9 mouse cellular contexts compared by ENCODE assay signal in genomic region chr8:106510365-106510975, GRCm38 (mm10). TPM values are rescaled to one million over a fixed set of nuclear protein-coding genes. Genes with fewer than 3 reads are reported as not detected.
DNase-seq lines count a peak whose midpoint lies in the region; ATAC-seq and TF ChIP-seq lines count a peak whose summit lies in the region.
"Had no signal": no experiment of that assay in that cellular context is flagged by ENCODE, and none has a peak within 500 bp of the region (broad histone marks: within the 10 kb centered on the region; RNA-seq: fewer than 3 reads in every experiment).

TSS of gene Cdh3 (plus strand) at chr8:106510891.

- H3K4me2 ChIP-seq in intestine, embryonic 15.5 days (replicated peaks) = peak within 1 kb of the TSS; percentile 90
- peak within 1 kb of the TSS; percentile 38 for H3K4me2 ChIP-seq in liver, embryonic 14.5 days (ENCODE audit: low read depth)
- H3K4me2 ChIP-seq in neural tube, embryonic 14.5 days (ENCODE audit: low read depth, low read length) = peak within 1 kb of the TSS; percentile 46

- H3K27ac ChIP-seq in forebrain, embryonic 10.5 days = peak within 1 kb of the TSS; percentile 82
- peak within 1 kb of the TSS; percentile 82 for H3K27ac ChIP-seq in intestine, embryonic 15.5 days
- no peak within 1 kb of the TSS for H3K27ac ChIP-seq in liver, embryonic 14.5 days
- H3K27ac ChIP-seq in neural tube, embryonic 14.5 days (ENCODE audit: low read depth, low read length) = no peak within 1 kb of the TSS
- H3K27ac ChIP-seq: macrophage had no signal

- no peak for TF ChIP-seq EP300 in liver, embryonic 14.5 days (IDR thresholded peaks at IDR 0.05; ENCODE audit: low read depth)

- H3K9me3 ChIP-seq in forebrain, embryonic 10.5 days = no peaks in the 10 kb centered on the region
- no peaks in the 10 kb centered on the region for H3K9me3 ChIP-seq in intestine, embryonic 15.5 days
- H3K9me3 ChIP-seq in liver, embryonic 14.5 days (ENCODE audit: control insufficient read depth, low read length) = no peaks in the 10 kb centered on the region
- no peaks in the 10 kb centered on the region for H3K9me3 ChIP-seq in neural tube, embryonic 14.5 days (ENCODE audit: control insufficient read depth, low read length)

- H3K36me3 ChIP-seq in forebrain, embryonic 10.5 days (replicated peaks) = no peaks in the 10 kb centered on the region
- H3K36me3 ChIP-seq in intestine, embryonic 15.5 days = no peaks in the 10 kb centered on the region
- H3K36me3 ChIP-seq in liver, embryonic 14.5 days (replicated peaks; ENCODE audit: control insufficient read depth, insufficient read depth, low read depth) = no peaks in the 10 kb centered on the region
- no peaks in the 10 kb centered on the region for H3K36me3 ChIP-seq in neural tube, embryonic 14.5 days (ENCODE audit: control insufficient read depth, insufficient read depth, low read length)

- peak within 1 kb of the TSS; percentile 54 for H3K4me3 ChIP-seq in forebrain, embryonic 10.5 days
- H3K4me3 ChIP-seq in intestine, embryonic 15.5 days (replicated peaks) = peak within 1 kb of the TSS; percentile 48
- H3K4me3 ChIP-seq in liver, embryonic 14.5 days (ENCODE audit: insufficient read depth in 1 of 2, low read depth in 2 of 2, low read length in 2 of 2) = peak within 1 kb of the TSS; percentile 22 to 27
- H3K4me3 ChIP-seq in neural tube, embryonic 14.5 days (ENCODE audit: low read depth, low read length) = peak within 1 kb of the TSS; percentile 31

- H3K4me1 ChIP-seq in forebrain, embryonic 10.5 days = peaks cover 51% of the 10 kb centered on the region
- peaks cover 32% of the 10 kb centered on the region for H3K4me1 ChIP-seq in intestine, embryonic 15.5 days (replicated peaks)
- no peaks in the 10 kb centered on the region for H3K4me1 ChIP-seq in liver, embryonic 14.5 days (replicated peaks; ENCODE audit: control insufficient read depth in 2 of 2, insufficient read depth in 2 of 2, low read length in 1 of 2)
- peaks cover 30% of the 10 kb centered on the region; the same call in 1 of the 2 replicates for H3K4me1 ChIP-seq in neural tube, embryonic 14.5 days (ENCODE audit: control insufficient read depth, insufficient read depth, low read length)

- WGBS in forebrain, embryonic 10.5 days = under 1% methylated on average over 34 of the region's 34 CpGs
- WGBS in intestine, embryonic 15.5 days = 1% methylated on average over 34 of the region's 34 CpGs
- WGBS in liver, embryonic 14.5 days (ENCODE audit: insufficient replicate concordance) = 2% methylated on average over 34 of the region's 34 CpGs
- WGBS in neural tube, embryonic 14.5 days = under 1% methylated on average over 34 of the region's 34 CpGs

- peaks cover 87% of the 10 kb centered on the region for H3K27me3 ChIP-seq in forebrain, embryonic 10.5 days (ENCODE audit: poor library complexity, severe bottlenecking)
- no peaks in the 10 kb centered on the region for H3K27me3 ChIP-seq in intestine, embryonic 15.5 days (replicated peaks)
- peaks cover 55% of the 10 kb centered on the region for H3K27me3 ChIP-seq in liver, embryonic 14.5 days (ENCODE audit: control insufficient read depth, insufficient read depth, low read length)
- peaks cover 30% of the 10 kb centered on the region for H3K27me3 ChIP-seq in neural tube, embryonic 14.5 days (ENCODE audit: control insufficient read depth, insufficient read depth, low read length)

- ATAC-seq in intestine, embryonic 15.5 days = peak; percentile 90
- no peak for ATAC-seq in liver, embryonic 14.5 days (ENCODE audit: insufficient read depth)
- peak; percentile 29; the same call in 1 of the 2 replicates for ATAC-seq in neural tube, embryonic 14.5 days (ENCODE audit: low read depth)

- TF ChIP-seq CTCF in liver, embryonic 14.5 days (IDR thresholded peaks at IDR 0.05; ENCODE audit: low read depth) = no peak

- DNase-seq in heart, adult 11 months = peak; percentile 89
- DNase-seq in heart, adult 9 months (ENCODE audit: low spot score in 2 of 2) = no peak
- DNase-seq in forebrain, embryonic 10.5 days (ENCODE audit: extremely low spot score, low spot score) = peak; percentile 34
- DNase-seq in liver, embryonic 14.5 days (ENCODE audit: low read depth in 3 of 3, low spot score in 3 of 3) = no peak
- no peak for DNase-seq in gastrocnemius, adult 8-10 months (ENCODE audit: low spot score in 2 of 2)
- DNase-seq in frontal cortex, postnatal 25 days (ENCODE audit: low spot score in 2 of 2) = no peak

- peak within 1 kb of the TSS; percentile 61 for H3K9ac ChIP-seq in intestine, embryonic 15.5 days
- H3K9ac ChIP-seq in liver, embryonic 14.5 days (replicated peaks) = 0 out of 2 replicates have a peak within 1 kb of the TSS, but pooled peaks have one; percentile 9
- peak within 1 kb of the TSS; percentile 42 for H3K9ac ChIP-seq in neural tube, embryonic 14.5 days (replicated peaks; ENCODE audit: low read depth, low read length)

RNA-seq across cellular contexts. Expression of gene Cdh3, which starts in this region (rescaled TPM):
- 10.4 and 11.2 TPM in 2 replicates for polyA plus RNA-seq in forebrain, embryonic 10.5 days (2016; fragmentation: Nextera tagmentation; extraction: Ambion mirVana)
- 16.2 and 17.5 TPM in 2 replicates for polyA plus RNA-seq in intestine, embryonic 15.5 days (2015; fragmentation: Nextera tagmentation; extraction: Ambion mirVana)
- 1.4 TPM in 2 replicates for polyA plus RNA-seq in liver, embryonic 14.5 days (2012; rRNA removed)
- polyA plus RNA-seq in liver, embryonic 14.5 days (2014; fragmentation: Nextera tagmentation; extraction: Ambion mirVana) = 0.60 and 0.62 TPM in 2 replicates
- 4.1 and 4.6 TPM in 2 replicates for polyA plus RNA-seq in neural tube, embryonic 14.5 days (2014; fragmentation: Nextera tagmentation; extraction: Ambion mirVana)
- under 1 TPM in 1 of 4 experiments, not detected in 3; 0.05 TPM for total RNA-seq in gastrocnemius, adult 8-10 months (2022)
- polyA plus RNA-seq: macrophage had no signal

Comparison
In these comparisons a context has a peak if more than half of its experiments do, and no peak if none do; other contexts are left out.
1. DNase-seq: peak in heart, adult 11 months (single experiment) and forebrain, embryonic 10.5 days (single experiment); none in heart, adult 9 months (0 of 2), liver, embryonic 14.5 days (0 of 3), gastrocnemius, adult 8-10 months (0 of 2) and frontal cortex, postnatal 25 days (0 of 2).
2. H3K27ac ChIP-seq: peak in forebrain, embryonic 10.5 days (single experiment) and intestine, embryonic 15.5 days (single experiment); none in liver, embryonic 14.5 days (single experiment) and neural tube, embryonic 14.5 days (single experiment).
3. H3K4me2 ChIP-seq: peak in every context shown above with its lines; median percentile 90 in intestine, embryonic 15.5 days; 46 in neural tube, embryonic 14.5 days; 38 in liver, embryonic 14.5 days.
4. H3K9ac ChIP-seq: peak in every context shown above with its lines; median percentile 61 in intestine, embryonic 15.5 days; 42 in neural tube, embryonic 14.5 days; 9 in liver, embryonic 14.5 days.
5. Peak in every context shown above with its lines, with median percentiles within 50 percentile points of each other: H3K4me3 ChIP-seq.